Mouse (Mus musculus): ENCODE measurements around the gene Tnfsf11. TPM values are rescaled to one million over a fixed set of nuclear protein-coding genes. Genes with fewer than 3 reads are reported as not detected.
A peak's percentile ranks its signal among the peaks of the same experiment; 100 is the strongest.

Tnfsf11 gene
- polyA plus RNA-seq, 1 experiment from 2014 or later, result 0.09 TPM

DNA sequence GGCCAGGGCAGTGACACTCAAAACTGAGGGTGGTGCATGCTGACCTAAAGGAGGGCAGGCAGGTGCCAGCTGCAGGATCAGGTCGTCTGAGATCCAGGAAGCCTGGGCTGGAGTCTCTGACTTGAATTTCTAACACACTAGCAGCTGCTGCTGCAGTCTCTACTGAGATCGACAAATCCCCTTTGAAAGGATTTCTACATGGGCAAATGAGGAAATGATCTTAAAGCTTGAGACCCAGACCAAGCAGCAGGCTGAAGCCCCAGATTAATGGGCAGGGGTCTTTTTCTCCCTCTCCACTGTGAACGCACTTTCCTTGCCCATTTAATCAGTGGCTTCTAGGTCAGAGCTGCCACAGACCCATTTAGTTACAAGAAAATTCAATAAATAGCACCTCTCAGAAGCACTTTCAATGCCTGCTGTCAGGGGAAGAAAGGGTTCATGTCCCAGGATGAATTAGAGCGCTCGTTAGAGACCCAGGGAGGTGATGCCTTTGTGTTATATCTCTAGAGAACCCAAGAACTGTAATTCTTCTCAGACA lies 21.8 kb downstream of the Tnfsf11 start:
- Histone ChIP-seq H3K4me2 (replicated peaks) (no peak overlapping the region), H3K4me1 (replicated peaks) (peaks cover 31% of the 10 kb centered on the region), H3K9ac (replicated peaks) (no peak overlapping the region), H3K9me3 (no peaks in the 10 kb centered on the region), H3K36me3 (no peaks in the 10 kb centered on the region), H3K4me3 (replicated peaks) (no peak overlapping the region), H3K27me3 (peaks cover 28% of the 10 kb centered on the region), H3K27ac (0 out of 2 replicates have a peak overlapping the region, but pooled peaks have one; percentile 56)
- ATAC-seq, result peak; percentile 34; the same call in 1 of the 2 replicates
- WGBS, result 20% methylated on average over 5 of the region's 5 CpGs

DNA sequence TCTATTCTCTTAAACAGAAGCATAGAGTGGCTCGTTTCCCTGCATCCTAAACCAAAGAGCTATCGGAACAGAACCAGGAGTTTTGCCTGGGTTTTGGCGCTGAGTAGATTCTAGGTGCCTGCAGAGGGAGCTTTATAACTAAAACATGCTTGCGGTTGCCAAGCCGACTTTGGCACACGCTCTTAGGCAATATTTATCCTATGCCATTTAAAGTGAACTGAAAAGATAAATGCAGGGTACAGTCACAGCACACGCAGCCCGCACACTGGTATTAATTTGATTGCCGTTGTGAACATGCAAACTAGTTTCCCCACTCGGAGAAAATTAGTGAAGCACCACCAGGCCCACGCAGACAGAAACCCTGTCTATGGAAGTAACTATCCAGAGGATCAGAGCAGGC lies 25.4 kb downstream of the Tnfsf11 start:
- no peaks in the 10 kb centered on the region for H3K9me3 ChIP-seq
- H3K9ac ChIP-seq (replicated peaks), result no peak overlapping the region
- no peak overlapping the region for H3K4me2 ChIP-seq (replicated peaks)
- H3K4me1 ChIP-seq (replicated peaks), result peaks cover 10% of the 10 kb centered on the region
- 80% methylated on average over 11 of the region's 11 CpGs for WGBS
- H3K27me3 ChIP-seq, result peaks cover 15% of the 10 kb centered on the region; the same call in 1 of the 2 replicates
- no peak overlapping the region for H3K27ac ChIP-seq
- no peaks in the 10 kb centered on the region for H3K36me3 ChIP-seq
- H3K4me3 ChIP-seq (replicated peaks), result no peak overlapping the region
- no peak for ATAC-seq

- H3K9ac ChIP-seq (replicated peaks), result no peak overlapping the region
- no peak overlapping the region for H3K4me2 ChIP-seq (replicated peaks)
- no peaks in the 10 kb centered on the region for H3K36me3 ChIP-seq
- H3K4me1 ChIP-seq (replicated peaks), result peaks cover 8% of the 10 kb centered on the region; the same call in 1 of the 2 replicates
- ATAC-seq, result no peak
- H3K9me3 ChIP-seq, result no peaks in the 10 kb centered on the region
- H3K27me3 ChIP-seq, result no peaks in the 10 kb centered on the region
- no peak overlapping the region for H3K27ac ChIP-seq
- H3K4me3 ChIP-seq (replicated peaks), result no peak overlapping the region
- 84% methylated on average over 18 of the region's 18 CpGs for WGBS
These were observed 31.4 kb downstream of the Tnfsf11 start for GRCm38 (mm10) chr14:78276395-78276930.

DNA sequence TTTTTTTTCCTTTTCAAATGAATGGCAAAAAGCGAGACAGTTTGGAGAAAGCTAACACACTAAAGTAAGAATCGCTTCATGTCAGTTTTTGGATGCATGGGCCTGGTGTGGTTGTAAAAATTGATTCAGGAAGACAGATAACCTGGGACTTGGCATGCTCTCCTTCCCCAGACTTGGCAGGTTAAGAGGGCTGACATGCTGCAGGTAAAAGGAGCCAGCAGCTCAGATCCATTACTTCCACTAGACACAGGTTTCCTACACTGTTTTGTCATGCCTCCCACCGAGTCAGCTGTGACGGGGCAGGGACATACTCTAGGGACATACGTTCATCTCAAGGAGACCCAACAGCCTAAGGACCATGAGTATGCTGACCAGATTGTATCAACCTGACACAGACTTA lies 33.0 kb downstream of the Tnfsf11 start:
- no peak for ATAC-seq
- no peak overlapping the region for H3K9ac ChIP-seq (replicated peaks)
- H3K27me3 ChIP-seq, result no peaks in the 10 kb centered on the region
- H3K4me1 ChIP-seq (replicated peaks), result peaks cover 8% of the 10 kb centered on the region; the same call in 1 of the 2 replicates
- no peak overlapping the region for H3K4me2 ChIP-seq (replicated peaks)
- no peaks in the 10 kb centered on the region for H3K36me3 ChIP-seq
- no peaks in the 10 kb centered on the region for H3K9me3 ChIP-seq
- no peak overlapping the region for H3K4me3 ChIP-seq (replicated peaks)
- H3K27ac ChIP-seq, result no peak overlapping the region
- 92% methylated on average over 5 of the region's 5 CpGs for WGBS

DNA sequence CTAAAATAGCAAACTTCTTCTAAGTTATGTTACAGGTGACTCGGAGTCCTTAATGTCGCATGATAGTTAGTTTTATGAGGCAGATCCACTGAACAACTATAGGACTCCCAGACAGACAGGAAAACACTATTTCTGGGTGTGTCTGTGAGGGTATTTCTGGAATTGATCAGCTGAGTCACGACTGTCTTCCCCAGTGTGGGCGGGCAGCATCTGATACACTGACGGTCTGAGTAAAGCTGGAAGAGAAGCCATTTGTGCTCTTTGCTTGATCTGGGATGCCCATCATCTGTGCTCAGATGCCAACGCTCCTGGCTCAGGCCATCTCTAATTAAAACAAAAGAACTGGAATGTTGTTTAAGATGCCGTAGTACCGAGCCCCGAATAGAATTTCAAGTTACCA lies 33.7 kb downstream of the Tnfsf11 start:
- peaks cover 8% of the 10 kb centered on the region; the same call in 1 of the 2 replicates for H3K4me1 ChIP-seq (replicated peaks)
- no peak for ATAC-seq

DNA sequence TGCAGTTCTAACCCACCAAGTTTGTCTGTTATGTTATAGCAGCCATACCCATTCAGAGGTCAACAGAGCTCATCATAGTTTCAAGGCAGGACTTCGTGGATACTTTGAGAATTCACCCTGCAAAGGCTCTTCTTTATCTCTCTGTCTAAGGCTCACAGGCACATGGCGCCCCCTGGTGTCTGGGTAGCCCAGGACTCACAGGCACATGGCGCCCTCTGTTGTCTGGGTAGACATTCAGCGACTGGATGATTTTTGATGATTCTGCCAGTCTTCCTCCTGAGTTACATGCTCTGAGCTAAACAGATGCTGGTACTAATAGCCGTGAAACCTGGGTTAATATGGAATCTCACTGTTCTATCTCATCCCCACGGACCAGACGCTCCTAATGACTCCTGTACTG lies 34.3 kb downstream of the Tnfsf11 start:
- Histone ChIP-seq H3K4me3 (replicated peaks) (no peak overlapping the region), H3K4me1 (replicated peaks) (peaks cover 8% of the 10 kb centered on the region; the same call in 1 of the 2 replicates), H3K27ac (no peak overlapping the region), H3K9ac (replicated peaks) (no peak overlapping the region), H3K27me3 (no peaks in the 10 kb centered on the region), H3K36me3 (no peaks in the 10 kb centered on the region), H3K4me2 (replicated peaks) (no peak overlapping the region), H3K9me3 (no peaks in the 10 kb centered on the region)
- WGBS, result 77% methylated on average over 7 of the region's 7 CpGs
- ATAC-seq, result no peak

More for the DNA sequence above, 33.7 kb downstream of the Tnfsf11 start:
- Histone ChIP-seq H3K36me3 (no peaks in the 10 kb centered on the region), H3K4me2 (replicated peaks) (no peak overlapping the region), H3K4me3 (replicated peaks) (no peak overlapping the region), H3K9me3 (no peaks in the 10 kb centered on the region), H3K9ac (replicated peaks) (no peak overlapping the region), H3K27me3 (no peaks in the 10 kb centered on the region), H3K27ac (no peak overlapping the region)
- WGBS, result 87% methylated on average over 9 of the region's 9 CpGs

GRCm38 (mm10) chr14:78264876-78265275 lies 43.0 kb downstream of the Tnfsf11 start:
- Histone ChIP-seq H3K4me2 (replicated peaks) (no peak overlapping the region), H3K27me3 (no peaks in the 10 kb centered on the region), H3K9ac (replicated peaks) (no peak overlapping the region), H3K9me3 (no peaks in the 10 kb centered on the region), H3K4me3 (replicated peaks) (no peak overlapping the region), H3K4me1 (replicated peaks) (no peaks in the 10 kb centered on the region), H3K27ac (no peak overlapping the region), H3K36me3 (no peaks in the 10 kb centered on the region)
- 88% methylated on average over 6 of the region's 6 CpGs for WGBS
- no peak for ATAC-seq

DNA sequence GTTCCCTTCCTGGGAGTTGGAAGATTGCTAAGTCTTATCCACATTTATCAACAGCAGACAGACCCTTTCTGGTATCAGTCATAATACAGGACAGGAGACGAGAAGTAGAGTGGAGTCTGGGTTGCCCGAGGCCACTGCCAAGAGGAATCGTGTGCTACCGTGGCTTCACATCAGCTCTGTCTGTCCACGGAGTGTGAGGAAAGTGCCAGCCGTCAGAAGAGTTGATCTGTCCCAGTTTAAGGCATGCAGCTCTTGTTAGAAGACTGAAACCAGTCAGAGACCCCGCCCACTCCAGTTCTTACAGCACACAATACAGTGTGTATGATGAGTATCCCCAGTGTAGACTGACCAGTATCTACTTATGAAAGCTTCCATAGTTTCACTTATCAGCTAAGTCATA lies 45.2 kb downstream of the Tnfsf11 start:
- no peaks in the 10 kb centered on the region for H3K36me3 ChIP-seq
- H3K9me3 ChIP-seq, result no peaks in the 10 kb centered on the region
- no peak overlapping the region for H3K27ac ChIP-seq
- no peaks in the 10 kb centered on the region for H3K4me1 ChIP-seq (replicated peaks)
- H3K27me3 ChIP-seq, result no peaks in the 10 kb centered on the region
- WGBS, result 89% methylated on average over 7 of the region's 7 CpGs
- no peak for ATAC-seq
- H3K4me2 ChIP-seq (replicated peaks), result no peak overlapping the region
- no peak overlapping the region for H3K9ac ChIP-seq (replicated peaks)
- no peak overlapping the region for H3K4me3 ChIP-seq (replicated peaks)

- ATAC-seq, result peak; percentile 72; the same call in 1 of the 2 replicates
- no peak overlapping the region for H3K27ac ChIP-seq
- no peaks in the 10 kb centered on the region for H3K36me3 ChIP-seq
- H3K4me3 ChIP-seq (replicated peaks), result no peak overlapping the region
- H3K27me3 ChIP-seq, result no peaks in the 10 kb centered on the region
- WGBS, result 73% methylated on average over 7 of the region's 7 CpGs
- H3K9me3 ChIP-seq, result no peaks in the 10 kb centered on the region
- H3K4me2 ChIP-seq (replicated peaks), result no peak overlapping the region
- no peaks in the 10 kb centered on the region for H3K4me1 ChIP-seq (replicated peaks)
- no peak overlapping the region for H3K9ac ChIP-seq (replicated peaks)
These were observed 46.6 kb downstream of the Tnfsf11 start for GRCm38 (mm10) chr14:78261246-78261645.

DNA sequence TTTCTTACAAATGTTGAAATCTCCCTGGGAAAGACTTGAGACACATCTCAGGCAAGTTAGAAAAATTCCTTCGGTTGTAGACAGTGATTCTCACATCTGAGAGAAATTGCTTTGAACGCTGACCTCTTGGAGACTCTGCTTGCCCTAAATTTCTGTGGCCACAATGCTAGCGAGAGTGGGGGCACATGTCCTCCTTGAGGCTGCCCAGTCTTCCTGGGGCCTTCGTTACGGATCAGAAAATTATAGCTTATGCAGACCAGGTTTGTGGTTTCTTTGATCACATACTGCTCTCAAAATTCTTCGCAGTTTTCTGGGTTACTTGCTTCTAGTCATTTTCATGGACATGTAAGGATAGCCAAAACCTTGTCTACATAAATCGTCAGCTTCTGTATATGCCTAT lies 53.8 kb downstream of the Tnfsf11 start:
- Histone ChIP-seq H3K4me1 (replicated peaks) (no peaks in the 10 kb centered on the region), H3K4me3 (replicated peaks) (no peak overlapping the region), H3K27ac (no peak overlapping the region), H3K36me3 (no peaks in the 10 kb centered on the region), H3K4me2 (replicated peaks) (no peak overlapping the region), H3K27me3 (no peaks in the 10 kb centered on the region), H3K9ac (replicated peaks) (no peak overlapping the region), H3K9me3 (no peaks in the 10 kb centered on the region)
- 89% methylated on average over 7 of the region's 7 CpGs for WGBS
- ATAC-seq, result no peak

- WGBS, result 69% methylated on average over 5 of the region's 5 CpGs
- ATAC-seq, result no peak
- no peak overlapping the region for H3K27ac ChIP-seq
- H3K9me3 ChIP-seq, result no peaks in the 10 kb centered on the region
- H3K4me1 ChIP-seq (replicated peaks), result no peaks in the 10 kb centered on the region
- H3K4me2 ChIP-seq (replicated peaks), result no peak overlapping the region
- no peaks in the 10 kb centered on the region for H3K27me3 ChIP-seq
- no peak overlapping the region for H3K4me3 ChIP-seq (replicated peaks)
- no peak overlapping the region for H3K9ac ChIP-seq (replicated peaks)
- H3K36me3 ChIP-seq, result no peaks in the 10 kb centered on the region
These were observed 61.2 kb downstream of the Tnfsf11 start for GRCm38 (mm10) chr14:78246601-78247000.

DNA sequence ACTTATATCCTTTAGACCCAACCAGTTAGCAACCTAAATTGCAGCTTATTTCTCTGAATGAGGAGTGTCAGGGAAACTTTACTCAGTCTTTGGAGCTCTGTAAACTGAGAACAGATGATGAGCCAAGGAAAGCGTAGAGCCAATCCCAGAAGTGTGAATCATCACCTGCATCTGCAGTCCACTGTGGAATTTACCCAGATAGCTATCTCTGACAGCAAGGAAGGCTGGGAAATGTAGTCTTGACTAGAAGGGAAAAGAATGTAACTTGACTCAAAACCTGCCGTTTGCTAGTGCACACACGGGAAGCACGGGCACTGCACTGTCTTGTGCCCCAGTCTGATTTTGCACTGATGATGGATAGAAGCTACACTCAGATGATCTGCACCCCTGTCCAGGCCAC lies 63.0 kb downstream of the Tnfsf11 start:
- H3K4me2 ChIP-seq (replicated peaks), result no peak overlapping the region
- no peak overlapping the region for H3K27ac ChIP-seq
- no peak for ATAC-seq
- H3K36me3 ChIP-seq, result no peaks in the 10 kb centered on the region
- 83% methylated on average over 4 of the region's 4 CpGs for WGBS
- no peaks in the 10 kb centered on the region for H3K27me3 ChIP-seq
- no peaks in the 10 kb centered on the region for H3K4me1 ChIP-seq (replicated peaks)
- no peak overlapping the region for H3K9ac ChIP-seq (replicated peaks)
- no peak overlapping the region for H3K4me3 ChIP-seq (replicated peaks)
- H3K9me3 ChIP-seq, result no peaks in the 10 kb centered on the region

DNA sequence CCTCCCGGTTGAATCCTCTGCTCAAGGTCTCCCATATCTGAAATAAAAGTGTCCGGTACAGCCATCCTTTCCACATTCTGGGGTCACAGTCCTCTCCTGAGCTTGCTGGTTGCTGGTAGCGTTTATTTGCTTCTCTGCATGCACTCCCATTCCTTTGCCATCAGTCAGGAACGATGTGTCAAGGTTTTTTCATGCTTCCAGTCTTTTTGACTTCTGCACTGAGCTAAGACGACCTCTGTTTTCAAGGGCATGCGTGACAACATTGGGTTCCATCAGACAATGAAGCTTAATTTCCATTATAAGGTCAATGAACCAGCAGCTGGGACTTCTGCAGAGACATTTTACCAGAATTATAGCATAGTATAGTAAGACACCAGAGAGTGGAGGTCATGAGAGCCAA lies 68.5 kb downstream of the Tnfsf11 start:
- no peak overlapping the region for H3K4me3 ChIP-seq (replicated peaks)
- no peak overlapping the region for H3K9ac ChIP-seq (replicated peaks)
- H3K27me3 ChIP-seq, result no peaks in the 10 kb centered on the region
- H3K9me3 ChIP-seq, result no peaks in the 10 kb centered on the region
- no peak for ATAC-seq
- no peak overlapping the region for H3K4me2 ChIP-seq (replicated peaks)
- H3K4me1 ChIP-seq (replicated peaks), result no peaks in the 10 kb centered on the region
- no peak overlapping the region for H3K27ac ChIP-seq
- 85% methylated on average over 6 of the region's 6 CpGs for WGBS
- no peaks in the 10 kb centered on the region for H3K36me3 ChIP-seq

Data from midbrain, embryonic 13.5 days (tissue).